ENCODE assay signal across 20 mouse cellular contexts in the genomic region with DNA sequence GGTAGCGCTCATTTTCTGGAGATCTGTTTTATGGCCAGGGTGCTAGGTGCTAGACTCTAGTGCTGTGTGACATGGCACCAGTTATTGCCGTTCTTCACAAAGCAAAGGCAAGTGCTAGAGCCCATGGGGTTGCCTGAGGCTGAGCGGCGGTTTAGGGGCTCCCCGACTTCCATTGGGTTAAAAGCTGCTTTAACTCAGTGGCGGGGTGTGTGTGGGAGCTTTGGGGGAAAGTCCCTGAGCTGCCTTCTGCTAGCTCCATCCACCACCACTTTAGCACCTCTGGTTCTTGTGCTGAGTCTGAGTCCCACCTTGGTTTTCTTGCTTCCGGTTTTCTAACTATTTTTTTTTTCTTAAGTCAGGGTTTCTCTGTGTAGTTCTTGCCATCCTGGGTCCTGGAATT. TPM values are rescaled to one million over a fixed set of nuclear protein-coding genes. Genes with fewer than 3 reads are reported as not detected.
A peak's percentile ranks its signal among the peaks of the same experiment; 100 is the strongest.
DNase-seq lines count a peak whose midpoint lies in the region; ATAC-seq lines count a peak whose summit lies in the region.
"Had no signal": no experiment of that assay in that cellular context is flagged by ENCODE, and none has a peak within 500 bp of the region (broad histone marks: within the 10 kb centered on the region; RNA-seq: fewer than 3 reads in every experiment).

No protein-coding gene starts in this region.

- peak; percentile 61 to 66 for DNase-seq in spleen, postnatal 36 days (ENCODE audit: low spot score in 2 of 2)
- DNase-seq in spleen, postnatal 4 days (ENCODE audit: low spot score in 2 of 2): no peak
- peak; percentile 65 for DNase-seq in naive thymus-derived CD4-positive, alpha-beta T cell, adult 2 months (ENCODE audit: low read depth)
- DNase-seq in thymus, postnatal 36 days: peak; percentile 41 to 55
- no peak for DNase-seq in adrenal gland, adult 18-20 months (ENCODE audit: low spot score in 2 of 2)
- DNase-seq in frontal cortex, adult 2 months (ENCODE audit: extremely low spot score in 1 of 2, low spot score in 1 of 2): no peak
- DNase-seq in urinary bladder, adult 18-20 months (ENCODE audit: low spot score in 2 of 2): no peak
- DNase-seq: cerebellum, adult 8-10 months; gastrocnemius, postnatal 10 days; heart, postnatal 10 days; kidney, adult 18-20 months; kidney, postnatal 4 days; layer of hippocampus, adult 9-11 months; lung, adult 18-20 months; right cerebral cortex, adult 18-20 months; right cerebral cortex, postnatal 4 days had no signal

- ATAC-seq in activated CD4-positive, CD25-positive, alpha-beta regulatory T cell, adult 4 months: peak; percentile 65
- ATAC-seq: forebrain, embryonic 14.5 days; liver, embryonic 12.5 days; midbrain, embryonic 15.5 days had no signal

RNA-seq across cellular contexts. Expression of a gene that starts 14.1 kb away (rescaled TPM):
- 100 to 1,000 TPM; 124 to 153 TPM for polyA plus RNA-seq in activated CD4-positive, CD25-positive, alpha-beta regulatory T cell, adult 4 months (2017; shearing (Covaris generic))
- 1 to 10 TPM; 1.6 to 3.4 TPM for total RNA-seq in adrenal gland, adult 18-20 months (2021)
- polyA plus RNA-seq in frontal cortex, adult 2 months (2012; rRNA removed): 0.70 and 0.80 TPM in 2 replicates

Comparison
In these comparisons a context has a peak if more than half of its experiments do, and no peak if none do; other contexts are left out.
1. DNase-seq: peak in spleen, postnatal 36 days (2 of 2), naive thymus-derived CD4-positive, alpha-beta T cell, adult 2 months (single experiment) and thymus, postnatal 36 days (2 of 2); none in spleen, postnatal 4 days (0 of 2), adrenal gland, adult 18-20 months (0 of 2), frontal cortex, adult 2 months (0 of 2) and urinary bladder, adult 18-20 months (0 of 2).
2. RNA of a gene that starts 14.1 kb away (polyA plus RNA-seq): 124 to 153 TPM in activated CD4-positive, CD25-positive, alpha-beta regulatory T cell, adult 4 months; 0.70 to 0.80 TPM in frontal cortex, adult 2 months; every median in the first group is over 10 times any median in the second.